Mouse (Mus musculus) layer of hippocampus, adult 2 months (tissue): ENCODE measurements around the gene Cntn4. TPM values are rescaled to one million over a fixed set of nuclear protein-coding genes. Genes with fewer than 3 reads are reported as not detected.

ENCODE experiments used
- DNase-seq, 2 experiments: peaks; one replicate each; pipeline ENCODE4 v3.0.0; 2022; ENCODE audit warnings: low spot score in 2 of 2
- H3K27ac ChIP-seq: fragments of 200-600 bp; 2 replicates; pipeline ENCODE4 v1.8.1; 2022
- H3K4me3 ChIP-seq: fragments of 200-600 bp; 2 replicates; pipeline ENCODE4 v1.8.1; 2022; ENCODE audit warnings: mild to moderate bottlenecking
- CTCF ChIP-seq: fragments of 200-600 bp; conservative IDR thresholded peaks from 2 replicates; pipeline ENCODE4 v1.8.1; 2022; ENCODE audit warnings: antibody characterized with exemption, mild to moderate bottlenecking, moderate library complexity
- total RNA-seq, 2 experiments: library from RNA; stranded (reverse); gene quantifications; 2 replicates each; pipeline ENCODE4 v1.2.3; 2021

Gene Cntn4
- total RNA-seq, 2 experiments from 2014 or later, result 24.4 to 25.1 TPM

DNA sequence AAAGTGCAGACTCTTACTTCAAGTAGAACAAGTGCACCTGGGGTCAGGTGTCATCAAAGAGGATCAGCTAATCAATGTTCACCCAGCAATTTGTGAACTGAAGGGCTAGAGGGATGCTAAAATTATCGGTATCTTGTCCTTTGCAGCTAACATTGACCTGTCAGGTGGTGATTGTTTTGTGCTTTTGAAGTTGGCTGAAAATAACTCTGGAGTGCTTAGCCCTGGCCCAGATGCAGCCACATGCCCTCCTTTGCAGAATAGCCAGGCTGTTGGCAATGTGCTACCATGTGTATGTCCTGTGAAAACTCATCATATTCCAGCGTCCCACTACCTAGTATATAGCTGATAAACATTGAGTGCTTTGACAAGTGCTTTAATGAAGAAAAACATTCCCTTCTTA lies 786.4 kb downstream of the Cntn4 start:
- Histone ChIP-seq H3K27ac (no peak overlapping the region), H3K4me3 (no peak overlapping the region)
- no peak for TF ChIP-seq CTCF
- DNase-seq, result no peak

DNA sequence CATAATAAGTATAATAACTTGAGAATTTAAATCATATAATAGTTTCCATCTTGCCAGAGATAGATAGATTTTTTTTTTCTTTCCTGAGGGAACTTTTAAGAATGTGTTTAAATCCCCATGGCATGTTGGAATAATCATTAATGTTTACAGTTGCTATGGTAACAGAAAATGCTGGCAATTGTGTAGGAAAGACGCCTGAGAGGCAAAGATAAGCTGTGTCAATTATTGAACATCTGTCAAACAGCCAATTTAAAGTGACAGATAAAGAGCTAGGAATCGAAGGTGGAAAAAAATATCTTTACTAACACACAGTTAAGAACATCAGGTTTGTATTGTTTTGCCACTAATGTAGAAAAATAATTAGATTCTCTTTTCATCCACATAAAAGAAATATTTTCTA lies 788.3 kb downstream of the Cntn4 start:
- no peak for DNase-seq
- Histone ChIP-seq H3K4me3 (no peak overlapping the region), H3K27ac (no peak overlapping the region)
- TF ChIP-seq CTCF, result no peak

DNA sequence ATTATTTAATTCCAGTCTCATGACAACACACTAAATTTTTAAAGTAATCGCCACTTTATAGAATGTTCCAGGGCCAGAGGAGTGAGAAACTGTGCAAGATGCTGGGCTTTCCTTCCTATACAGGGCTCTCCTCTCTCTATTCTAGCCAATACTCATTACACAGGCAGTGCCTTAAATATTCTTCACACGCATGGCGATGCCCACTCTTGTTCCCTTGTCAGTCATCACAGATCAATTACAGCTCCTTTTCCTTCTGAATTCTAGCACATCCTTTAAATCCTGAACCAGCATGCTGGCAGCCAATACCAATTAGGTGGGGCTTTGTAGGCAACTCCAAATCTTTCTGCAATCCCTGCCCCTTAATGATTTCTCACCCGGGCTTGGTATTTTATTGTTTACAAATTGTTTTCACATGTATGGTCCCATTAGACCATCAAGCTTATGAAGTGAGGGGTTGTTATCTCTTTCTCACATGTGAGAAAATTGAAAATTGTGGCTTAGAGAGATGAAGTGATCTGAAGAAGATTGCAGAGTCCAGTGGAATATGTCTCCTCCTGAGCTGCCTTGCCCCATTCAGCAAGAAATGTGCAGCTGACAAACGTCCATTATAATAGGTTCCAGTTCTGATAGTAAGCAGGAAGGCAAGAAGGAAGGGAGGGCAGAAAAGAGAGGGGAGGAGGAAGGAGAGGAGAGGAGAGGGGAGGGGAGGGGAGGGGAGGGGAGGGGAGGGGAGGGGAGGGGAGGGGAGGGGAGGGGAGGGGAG lies 789.0 kb downstream of the Cntn4 start:
- no peak for DNase-seq
- Histone ChIP-seq H3K4me3 (no peak overlapping the region), H3K27ac (no peak overlapping the region)
- no peak for TF ChIP-seq CTCF

DNA sequence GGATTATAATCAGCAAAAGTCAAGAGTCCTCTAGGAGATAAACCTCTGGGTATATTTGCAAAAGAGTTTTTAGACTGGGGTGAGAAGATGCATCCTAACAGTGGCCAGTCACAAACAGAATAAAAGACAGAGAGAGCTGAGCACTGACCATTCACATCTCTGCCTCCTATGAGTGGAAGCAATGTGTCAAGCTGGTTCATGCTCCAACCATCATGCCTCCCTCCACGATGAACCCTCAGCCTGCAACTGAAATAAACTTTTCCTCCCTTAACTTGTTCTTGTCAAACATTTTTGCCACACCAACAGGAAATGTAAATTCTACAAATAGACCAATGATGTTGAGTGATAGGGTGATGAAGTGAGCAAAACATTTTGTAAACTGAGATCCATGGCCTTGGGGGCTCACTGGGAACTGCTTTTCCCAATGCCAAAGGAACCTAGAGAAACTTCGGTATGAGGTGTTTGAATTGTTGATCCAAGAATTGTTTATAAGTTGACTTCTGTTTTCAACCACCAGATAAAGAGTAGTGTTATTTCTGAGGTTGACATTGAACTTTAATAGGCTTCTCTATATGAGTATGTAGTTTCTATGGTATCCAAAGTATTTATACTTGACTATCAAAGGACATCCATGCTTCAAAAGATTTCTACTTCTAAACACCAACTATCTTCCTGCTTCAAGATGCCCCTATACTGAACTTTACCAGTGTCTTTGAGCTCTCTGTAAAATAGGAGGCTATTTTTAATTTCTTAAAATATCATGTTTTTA lies 794.6 kb downstream of the Cntn4 start:
- TF ChIP-seq CTCF, result no peak
- DNase-seq, result no peak
- H3K4me3 ChIP-seq, result no peak overlapping the region
- no peak overlapping the region for H3K27ac ChIP-seq

DNA sequence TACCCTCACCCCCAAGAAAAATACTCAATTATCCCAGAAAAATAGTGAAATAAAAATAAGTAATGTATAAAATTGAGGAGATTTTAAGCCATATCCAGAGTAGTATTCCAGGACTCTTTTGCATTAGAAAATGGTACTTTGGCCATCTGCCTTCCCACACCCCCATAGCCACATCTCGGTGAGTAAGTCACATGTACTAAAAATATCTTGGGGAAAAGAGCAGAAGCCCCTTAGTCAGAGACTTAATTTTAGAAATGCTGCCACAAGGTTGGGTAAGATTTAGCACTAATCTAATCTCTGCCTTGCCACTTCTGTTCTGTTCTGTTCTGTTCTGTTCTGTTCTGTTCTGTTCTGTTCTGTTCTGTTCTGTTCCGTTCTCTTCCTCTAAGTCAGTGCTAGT lies 796.4 kb downstream of the Cntn4 start:
- H3K4me3 ChIP-seq, result no peak overlapping the region
- peak in 1 of 2 experiments; percentile 15 for DNase-seq
- TF ChIP-seq CTCF, result no peak
- no peak overlapping the region; the same call in 1 of the 2 replicates for H3K27ac ChIP-seq

DNA sequence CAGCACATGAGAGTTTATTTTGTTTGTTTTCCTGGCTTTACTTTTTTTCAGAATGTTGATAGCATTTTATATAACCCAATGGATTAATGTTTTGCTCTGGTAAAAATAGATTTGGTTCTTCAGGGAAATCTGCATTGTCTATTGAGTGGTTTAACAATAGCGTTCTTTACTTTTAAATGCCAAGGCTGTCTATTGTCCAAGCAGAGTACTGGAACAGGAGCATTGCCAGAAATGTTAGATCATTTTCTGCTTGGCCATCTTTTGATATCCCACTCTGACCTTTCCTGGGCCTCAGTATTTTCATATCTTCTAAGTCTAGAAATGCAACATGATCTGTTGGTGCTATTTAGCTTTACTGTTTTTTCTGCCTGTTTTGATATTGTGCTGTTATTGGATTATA lies 804.1 kb downstream of the Cntn4 start:
- 0 out of 2 replicates have a peak overlapping the region, but pooled peaks have one; percentile 36 for H3K27ac ChIP-seq
- no peak overlapping the region for H3K4me3 ChIP-seq
- no peak for DNase-seq
- no peak for TF ChIP-seq CTCF

DNA sequence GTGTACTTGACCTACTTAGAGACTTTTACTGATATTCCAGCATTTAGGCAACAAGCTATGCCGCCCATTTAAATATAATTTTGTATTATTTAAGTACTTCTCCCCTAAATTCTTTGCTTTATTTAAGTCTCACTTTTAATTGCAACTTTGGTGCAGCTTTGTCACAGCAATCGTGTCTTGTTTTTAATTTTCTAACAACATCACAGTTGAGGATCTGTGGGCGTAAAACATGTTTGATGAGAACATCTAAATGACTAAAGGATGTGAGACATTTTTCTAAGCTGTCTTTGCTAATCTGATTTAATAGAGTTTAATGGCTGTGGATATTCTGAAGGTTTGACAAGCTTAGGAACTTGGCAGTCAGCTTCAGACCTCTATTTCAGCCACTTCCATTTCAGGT lies 818.8 kb downstream of the Cntn4 start:
- Histone ChIP-seq H3K27ac (peak overlapping the region; percentile 67; the same call in 1 of the 2 replicates), H3K4me3 (no peak overlapping the region)
- TF ChIP-seq CTCF, result no peak
- peak; percentile 16 to 27 for DNase-seq

DNA sequence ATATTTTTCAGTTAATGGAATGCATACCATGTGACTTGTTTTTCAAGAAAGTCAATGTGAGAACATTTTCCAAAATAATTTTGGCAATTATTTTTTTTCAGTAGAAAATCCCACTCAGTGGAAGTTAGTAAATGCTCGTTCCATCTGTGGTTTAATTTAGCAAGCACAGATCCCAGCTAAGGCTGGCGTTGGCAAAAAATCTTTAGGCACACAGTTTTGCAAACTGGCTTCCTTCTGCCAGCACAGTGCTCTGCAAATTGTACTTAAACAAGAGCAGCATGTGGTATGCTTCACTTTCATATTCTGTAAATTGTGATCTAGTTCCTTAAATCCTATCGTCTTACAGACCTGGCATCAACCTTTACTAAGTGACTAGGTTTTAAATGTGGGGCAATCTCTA lies 821.7 kb downstream of the Cntn4 start:
- no peak overlapping the region for H3K4me3 ChIP-seq
- TF ChIP-seq CTCF, result no peak
- H3K27ac ChIP-seq, result peak overlapping the region; percentile 56; the same call in 1 of the 2 replicates
- peak; percentile 55 to 77 for DNase-seq

DNA sequence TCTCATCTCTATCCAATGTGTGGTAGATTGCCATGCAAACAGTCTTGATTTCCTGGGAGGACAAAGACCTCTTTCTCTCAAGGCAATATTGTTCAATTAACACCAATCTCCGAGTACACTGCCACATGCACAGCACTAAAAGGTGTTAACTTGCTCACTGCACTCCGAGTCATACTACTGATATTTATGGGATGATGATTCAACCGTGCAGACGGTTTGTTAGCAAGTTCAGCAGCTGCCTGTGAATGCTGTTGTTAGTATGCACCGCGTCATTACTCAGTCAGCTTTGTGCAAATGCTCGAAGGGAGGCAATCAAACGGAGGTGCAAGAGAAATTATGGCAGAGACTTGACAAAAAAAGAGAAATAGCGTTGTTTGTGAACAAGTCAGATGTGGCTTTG lies 826.5 kb downstream of the Cntn4 start:
- DNase-seq, result peak; percentile 17 to 50
- no peak overlapping the region for H3K4me3 ChIP-seq
- TF ChIP-seq CTCF, result no peak
- 0 out of 2 replicates have a peak overlapping the region, but pooled peaks have one; percentile 0 for H3K27ac ChIP-seq

DNA sequence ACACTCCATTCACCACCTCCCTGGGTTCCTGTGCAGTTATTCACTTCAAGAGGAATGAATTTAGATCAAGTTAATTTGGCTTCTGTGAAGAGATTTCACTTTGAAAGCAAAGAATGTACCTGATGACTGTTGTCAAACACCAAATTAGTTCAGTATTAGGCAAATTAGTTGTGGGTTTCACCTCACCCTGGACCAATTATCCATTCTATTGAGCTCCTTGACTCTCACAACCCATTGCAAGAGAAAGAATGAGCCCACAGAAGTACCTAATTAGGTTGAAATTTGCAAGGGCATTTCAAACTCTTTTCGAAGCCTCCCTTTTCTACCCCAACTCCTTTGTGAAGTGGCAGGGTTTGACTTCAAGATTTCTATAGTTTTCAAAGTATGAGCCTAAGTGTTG lies 842.9 kb downstream of the Cntn4 start:
- Histone ChIP-seq H3K4me3 (no peak overlapping the region), H3K27ac (no peak overlapping the region)
- TF ChIP-seq CTCF, result no peak
- no peak for DNase-seq

DNA sequence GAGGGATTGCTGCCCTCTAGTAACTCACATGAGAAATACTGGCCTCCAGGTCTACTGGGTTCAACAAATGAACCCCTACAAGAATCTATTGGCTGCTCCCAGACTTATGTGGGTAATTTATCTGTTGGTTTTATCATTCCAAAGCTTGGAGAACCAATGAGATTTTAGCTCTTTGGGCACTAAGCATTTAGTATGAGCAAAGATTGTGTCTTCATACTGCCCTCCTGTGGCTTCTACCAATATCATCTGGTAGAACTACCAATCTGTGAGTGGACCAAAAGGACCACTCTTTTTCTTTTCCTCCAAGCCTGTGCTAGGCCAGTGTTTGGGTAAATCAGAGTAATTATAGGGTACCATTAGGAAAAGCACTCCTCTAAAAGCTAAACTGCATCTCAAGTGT lies 866.0 kb downstream of the Cntn4 start:
- Histone ChIP-seq H3K27ac (no peak overlapping the region), H3K4me3 (no peak overlapping the region)
- no peak for DNase-seq
- peak; percentile 68 for TF ChIP-seq CTCF

DNA sequence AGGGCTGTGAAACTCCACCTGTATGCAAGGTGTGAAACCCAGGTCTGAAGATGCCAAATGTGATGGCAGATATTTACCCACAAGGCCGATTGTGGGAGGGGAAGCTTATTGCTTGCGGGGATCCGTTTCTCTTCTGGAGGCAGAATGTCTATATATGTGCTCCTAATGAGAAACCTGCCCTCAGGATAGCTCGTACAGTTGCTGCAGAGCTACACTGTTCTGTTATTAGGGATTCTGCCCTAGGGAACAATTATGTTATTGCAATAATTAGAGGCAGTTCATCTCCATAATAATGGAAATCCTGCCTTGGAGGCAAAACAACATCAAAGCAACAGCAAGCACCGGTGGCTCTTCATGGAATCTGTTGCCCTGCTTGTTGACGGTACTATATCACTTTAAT lies 884.2 kb downstream of the Cntn4 start:
- no peak for DNase-seq
- TF ChIP-seq CTCF, result no peak
- no peak overlapping the region for H3K4me3 ChIP-seq
- no peak overlapping the region for H3K27ac ChIP-seq

DNA sequence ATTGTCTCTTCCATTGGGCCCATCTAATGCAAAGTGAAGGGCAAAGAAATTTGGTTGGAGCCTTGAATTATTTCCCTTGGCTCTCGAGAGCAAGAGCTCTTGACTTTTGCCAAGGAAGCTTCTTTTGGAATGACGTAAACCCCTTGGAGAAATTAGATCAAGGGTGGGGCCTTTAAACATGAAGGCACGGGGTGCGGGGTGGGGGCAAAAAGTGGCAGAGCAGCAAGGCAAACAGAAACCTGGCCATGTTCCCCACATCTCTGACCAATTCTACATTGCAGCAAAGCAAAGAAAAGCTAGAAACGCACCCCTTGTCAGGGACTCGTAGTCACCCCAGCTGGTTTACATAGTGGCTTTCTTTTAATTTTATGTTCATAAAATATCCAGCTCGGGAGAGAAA lies 887.9 kb downstream of the Cntn4 start:
- Histone ChIP-seq H3K4me3 (no peak overlapping the region), H3K27ac (no peak overlapping the region)
- TF ChIP-seq CTCF, result no peak
- DNase-seq, result no peak

DNA sequence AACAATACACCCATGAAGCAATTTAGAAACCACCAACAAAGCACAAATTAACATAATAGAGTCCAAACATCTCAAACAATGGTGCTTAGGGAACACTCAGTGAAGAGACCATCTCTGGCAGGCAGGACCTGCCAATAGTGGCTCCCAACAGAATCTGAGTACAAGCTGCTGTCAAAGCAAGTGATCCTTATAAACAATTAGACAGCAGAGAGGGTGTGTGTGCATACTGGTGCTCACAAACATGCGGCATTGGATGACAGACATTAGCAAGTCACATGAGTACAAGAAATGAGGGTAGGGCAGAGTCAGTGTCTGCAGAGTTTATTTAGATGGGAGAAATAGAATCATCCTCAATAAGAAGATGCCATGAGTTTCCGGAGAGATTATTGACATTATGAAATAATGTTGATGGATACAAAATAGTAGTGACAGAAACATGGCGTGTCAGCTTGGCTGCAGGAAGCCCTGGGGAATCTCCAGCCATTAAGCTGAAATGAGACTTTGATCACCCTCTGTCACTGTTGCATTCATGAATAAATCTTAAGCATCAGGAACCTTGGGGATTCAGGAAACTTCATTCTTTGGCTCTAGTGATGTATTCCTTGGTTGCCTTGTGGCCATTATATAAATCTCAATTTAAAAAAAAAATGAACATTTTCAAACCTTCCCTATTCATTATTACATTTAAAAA lies 888.5 kb downstream of the Cntn4 start:
- no peak overlapping the region for H3K4me3 ChIP-seq
- DNase-seq, result no peak
- no peak overlapping the region for H3K27ac ChIP-seq
- TF ChIP-seq CTCF, result no peak
